Mouse (Mus musculus) heart, adult 2 months (tissue): ENCODE measurements around the gene Des.

Experiments
- CTCF ChIP-seq: fragments of 200-600 bp; IDR thresholded peaks from 2 replicates; pipeline ENCODE4 v1.8.1; 2022; ENCODE audit warnings: antibody characterized with exemption, mild to moderate bottlenecking, moderate library complexity
- EP300 ChIP-seq: fragments of 200-500 bp; IDR thresholded peaks from 2 replicates; pipeline ENCODE4 v1.6.1; 2011; ENCODE audit warnings: low read depth, low read length, control low read depth; ENCODE audit not compliant: insufficient read depth
- POLR2A ChIP-seq: fragments of 200-500 bp; IDR thresholded peaks from 2 replicates; pipeline ENCODE4 v1.6.1; 2011; ENCODE audit warnings: mild to moderate bottlenecking, low read depth, low read length, control low read depth; ENCODE audit not compliant: insufficient read depth

- no peak for TF ChIP-seq CTCF
- TF ChIP-seq POLR2A = no peak
- no peak for TF ChIP-seq EP300
Observed at GRCm38 (mm10) chr1:75409950-75410349, 49.8 kb downstream of the Des start.
